Mouse (Mus musculus) stomach, postnatal 0 days (tissue): ENCODE measurements at regions not wholly inside any gene's neighbourhood (a gene's known extent, or its start where the extent isn't known, plus 50 kb on each side); places are given as distances from the start of the nearest gene placed in this dataset.

Experiments
- CTCF ChIP-seq: IDR thresholded peaks from 2 replicates; pipeline ENCODE4 v1.5.1; 2016; ENCODE audit warnings: antibody characterized with exemption, low read depth, mild to moderate bottlenecking, moderate library complexity
- EP300 ChIP-seq: optimal IDR thresholded peaks from 2 replicates; pipeline ENCODE3; 2016; ENCODE audit warnings: antibody characterized with exemption

- TF ChIP-seq CTCF (no peak), EP300 (no peak)
Observed at GRCm38 (mm10) chr11:63466541-63466940, 337.8 kb downstream of the Pmp22 start.
